Mouse (Mus musculus) embryonic fibroblast, embryonic 13.5 days (primary cell): ENCODE measurements around the gene Pes1.

Experiments used
- CTCF ChIP-seq: IDR thresholded peaks from 2 replicates; pipeline ENCODE4 v1.5.1; 2011; ENCODE audit warnings: mild to moderate bottlenecking, control low read depth, low read length, moderate library complexity, borderline replicate concordance; ENCODE audit not compliant: insufficient read depth
- POLR2A ChIP-seq: IDR thresholded peaks from 2 replicates; pipeline ENCODE4 v1.6.1; 2011; ENCODE audit warnings: low read depth, mild to moderate bottlenecking, control low read depth, low read length, moderate library complexity

GRCm38 (mm10) chr11:3961761-3962160, 2.0 kb upstream of the Pes1 start:
- TF ChIP-seq POLR2A: no peak
- no peak for TF ChIP-seq CTCF
